Mouse (Mus musculus): ENCODE measurements around the gene Ifrd2. TPM values are rescaled to one million over a fixed set of nuclear protein-coding genes. Genes with fewer than 3 reads are reported as not detected.
"Not testable (repeated sequence)": the region's sequence is repeated elsewhere in the genome, so short reads cannot be mapped to it uniquely, and the experiment has no call there.

Ifrd2 gene
- polyA plus RNA-seq, 1 experiment, result 71.7 TPM

DNA sequence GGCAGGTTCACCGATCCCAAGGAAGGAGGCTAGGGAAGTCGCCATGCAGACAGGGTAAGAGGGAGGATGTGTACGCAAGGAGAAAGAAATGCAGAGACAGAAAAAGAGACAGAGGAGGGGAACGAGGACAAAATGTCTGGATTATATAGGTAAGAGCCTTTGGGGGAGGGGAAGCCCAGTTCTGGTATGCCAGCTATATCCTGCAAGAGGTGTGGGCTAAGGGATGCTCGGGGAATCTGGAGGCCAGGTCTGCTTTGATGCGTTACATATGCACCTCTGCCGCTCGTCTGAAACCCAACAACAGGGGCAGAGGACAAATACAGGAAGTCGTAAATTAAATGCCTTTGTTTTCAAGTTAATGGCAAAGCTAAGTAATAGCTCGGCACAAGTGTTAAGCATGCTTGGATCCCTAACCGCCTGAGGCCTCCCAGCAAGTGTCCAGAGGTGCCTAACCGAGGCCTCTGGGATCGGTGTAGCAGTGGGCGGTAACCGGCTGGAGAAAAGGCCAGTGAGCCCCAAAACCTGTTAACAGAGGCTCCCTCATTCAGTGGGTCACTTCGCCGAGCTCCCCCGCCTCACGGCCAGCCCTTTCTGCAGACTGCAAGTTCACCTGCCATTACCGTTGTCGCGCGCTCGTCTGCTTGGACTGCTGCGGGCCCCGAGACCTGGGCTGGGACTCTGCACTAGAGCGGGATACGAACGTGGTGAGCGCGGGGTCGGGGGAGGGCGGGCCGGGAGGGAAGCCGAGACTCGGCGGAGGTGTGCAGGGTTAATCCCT, 33.7 kb upstream of the Ifrd2 start:
- H3K4me3 ChIP-seq (ENCODE audit: insufficient read depth, poor library complexity, severe bottlenecking), result peak overlapping the region; percentile 82

DNA sequence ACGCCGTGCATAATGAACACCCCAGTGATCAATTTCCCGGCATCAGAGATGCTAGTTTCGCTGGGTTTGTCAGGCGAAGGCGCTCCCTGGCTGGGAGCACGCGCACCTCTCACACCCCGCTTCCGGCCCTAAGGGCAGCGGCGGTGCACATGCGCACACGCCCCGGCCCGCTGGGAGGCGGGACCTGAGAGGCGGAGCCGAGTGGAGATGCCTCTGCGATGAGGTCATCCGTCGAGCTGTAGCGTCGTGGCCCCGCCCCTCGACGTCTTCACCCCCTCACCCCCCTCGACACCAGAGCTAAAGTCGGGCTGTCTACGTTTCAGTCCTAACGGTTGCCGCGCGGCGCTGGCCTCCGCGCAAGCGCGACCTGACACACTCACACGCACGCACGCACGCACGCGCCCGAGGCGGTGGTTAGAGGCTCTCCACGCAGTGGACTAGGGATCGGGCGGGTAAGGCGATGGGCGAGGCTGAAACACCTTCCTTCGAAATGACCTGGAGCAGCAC, 33.1 kb upstream of the Ifrd2 start:
- H3K79me3 ChIP-seq (ENCODE audit: low read depth), result peaks cover 40% of the 10 kb centered on the region
- H3K79me2 ChIP-seq (ENCODE audit: control insufficient read depth, insufficient read depth), result peaks cover 74% of the 10 kb centered on the region
- TF ChIP-seq MAX (IDR thresholded peaks at IDR 0.05), result peak; percentile 73
- TF ChIP-seq MYOG (IDR thresholded peaks at IDR 0.05; ENCODE audit: control insufficient read depth, extremely low read depth, insufficient read length), result no peak
- H3ac ChIP-seq (ENCODE audit: control insufficient read depth, insufficient read length, low read depth), result peak overlapping the region; percentile 97
- H3K36me3 ChIP-seq (ENCODE audit: control insufficient read depth, insufficient read depth), result peaks cover 32% of the 10 kb centered on the region
- H3K27me3 ChIP-seq (ENCODE audit: control insufficient read depth, insufficient read depth, insufficient read length), result no peaks in the 10 kb centered on the region
- peak overlapping the region; percentile 82 for H3K4me3 ChIP-seq (ENCODE audit: insufficient read depth, poor library complexity, severe bottlenecking)

More for the DNA sequence above, 33.7 kb upstream of the Ifrd2 start:
- no peak for TF ChIP-seq FOSL1 (IDR thresholded peaks at IDR 0.05; ENCODE audit: insufficient read depth, low read length, poor library complexity, severe bottlenecking)
- TF ChIP-seq USF1 (IDR thresholded peaks at IDR 0.05; ENCODE audit: low read depth), result no peak
- no peak for TF ChIP-seq CEBPB (IDR thresholded peaks at IDR 0.05; ENCODE audit: low read depth)
- no peak for TF ChIP-seq CTCF (IDR thresholded peaks at IDR 0.05; ENCODE audit: control insufficient read depth, insufficient read depth, insufficient read length)
- TF ChIP-seq MYOD1 (IDR thresholded peaks at IDR 0.05; ENCODE audit: control insufficient read depth, insufficient read length, low read depth), result no peak
- TF ChIP-seq MYOG (IDR thresholded peaks at IDR 0.05; ENCODE audit: control insufficient read depth, extremely low read depth, insufficient read length), result no peak
- TF ChIP-seq MAX (IDR thresholded peaks at IDR 0.05), result no peak
- Histone ChIP-seq H3K36me3 (ENCODE audit: control insufficient read depth, insufficient read depth) (peaks cover 25% of the 10 kb centered on the region), H3K79me3 (ENCODE audit: low read depth) (peaks cover 34% of the 10 kb centered on the region), H3ac (ENCODE audit: control insufficient read depth, insufficient read length, low read depth) (peak overlapping the region; percentile 52), H3K79me2 (ENCODE audit: control insufficient read depth, insufficient read depth) (peaks cover 67% of the 10 kb centered on the region), H3K27me3 (ENCODE audit: control insufficient read depth, insufficient read depth, insufficient read length) (no peaks in the 10 kb centered on the region)

GRCm38 (mm10) chr9:107555031-107555457, 32.4 kb upstream of the Ifrd2 start:
- TF ChIP-seq CTCF (IDR thresholded peaks at IDR 0.05; ENCODE audit: control insufficient read depth, insufficient read depth, insufficient read length), result no peak
- TF ChIP-seq MYOG (IDR thresholded peaks at IDR 0.05; ENCODE audit: control insufficient read depth, extremely low read depth, insufficient read length), result no peak
- no peak for TF ChIP-seq USF1 (IDR thresholded peaks at IDR 0.05; ENCODE audit: low read depth)
- no peak for TF ChIP-seq FOSL1 (IDR thresholded peaks at IDR 0.05; ENCODE audit: insufficient read depth, low read length, poor library complexity, severe bottlenecking)
- TF ChIP-seq CEBPB (IDR thresholded peaks at IDR 0.05; ENCODE audit: low read depth), result no peak
- TF ChIP-seq MYOD1 (IDR thresholded peaks at IDR 0.05; ENCODE audit: control insufficient read depth, insufficient read length, low read depth), result no peak
- TF ChIP-seq MAX (IDR thresholded peaks at IDR 0.05), result no peak

GRCm38 (mm10) chr9:107555701-107556100, 31.7 kb upstream of the Ifrd2 start:
- TF ChIP-seq CTCF (IDR thresholded peaks at IDR 0.05; ENCODE audit: control insufficient read depth, insufficient read depth, insufficient read length) (no peak), MAX (IDR thresholded peaks at IDR 0.05) (no peak), MYOG (IDR thresholded peaks at IDR 0.05; ENCODE audit: control insufficient read depth, extremely low read depth, insufficient read length) (no peak), CEBPB (IDR thresholded peaks at IDR 0.05; ENCODE audit: low read depth) (no peak), USF1 (IDR thresholded peaks at IDR 0.05; ENCODE audit: low read depth) (no peak), MYOD1 (IDR thresholded peaks at IDR 0.05; ENCODE audit: control insufficient read depth, insufficient read length, low read depth) (no peak)
- Histone ChIP-seq H3K79me3 (ENCODE audit: low read depth) (peaks cover 43% of the 10 kb centered on the region), H3K36me3 (ENCODE audit: control insufficient read depth, insufficient read depth) (peaks cover 45% of the 10 kb centered on the region), H3K4me3 (ENCODE audit: insufficient read depth, poor library complexity, severe bottlenecking) (peak overlapping the region; percentile 82), H3K27me3 (ENCODE audit: control insufficient read depth, insufficient read depth, insufficient read length) (no peaks in the 10 kb centered on the region), H3K79me2 (ENCODE audit: control insufficient read depth, insufficient read depth) (peaks cover 80% of the 10 kb centered on the region), H3ac (ENCODE audit: control insufficient read depth, insufficient read length, low read depth) (peak overlapping the region; percentile 67)

More at GRCm38 (mm10) chr9:107555031-107555457, 32.4 kb upstream of the Ifrd2 start:
- Histone ChIP-seq H3K79me2 (ENCODE audit: control insufficient read depth, insufficient read depth) (peaks cover 80% of the 10 kb centered on the region), H3K27me3 (ENCODE audit: control insufficient read depth, insufficient read depth, insufficient read length) (no peaks in the 10 kb centered on the region), H3K36me3 (ENCODE audit: control insufficient read depth, insufficient read depth) (peaks cover 38% of the 10 kb centered on the region), H3ac (ENCODE audit: control insufficient read depth, insufficient read length, low read depth) (peak overlapping the region; percentile 97), H3K4me3 (ENCODE audit: insufficient read depth, poor library complexity, severe bottlenecking) (peak overlapping the region; percentile 82), H3K79me3 (ENCODE audit: low read depth) (peaks cover 43% of the 10 kb centered on the region)

DNA sequence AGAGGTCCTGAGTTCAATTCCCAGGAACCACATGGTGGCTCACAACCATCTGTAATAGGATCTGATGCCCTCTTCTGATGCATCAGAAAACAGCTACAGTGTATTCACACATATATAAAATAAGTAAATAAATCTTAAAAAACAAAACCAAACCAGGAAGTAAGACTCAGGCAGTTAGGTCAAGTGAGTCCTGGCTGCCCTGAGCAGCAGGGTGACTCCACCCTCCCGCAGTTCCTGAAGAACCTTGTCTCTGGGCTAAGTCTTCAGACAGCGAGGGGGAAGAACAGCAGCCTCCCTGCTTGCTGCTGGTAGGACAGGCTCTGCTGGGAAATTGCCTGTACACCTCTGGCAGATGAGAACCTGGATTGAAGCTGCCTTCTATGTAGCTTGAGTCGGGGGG, 31.1 kb upstream of the Ifrd2 start:
- Histone ChIP-seq H3K27me3 (ENCODE audit: control insufficient read depth, insufficient read depth, insufficient read length) (no peaks in the 10 kb centered on the region), H3K36me3 (ENCODE audit: control insufficient read depth, insufficient read depth) (peaks cover 51% of the 10 kb centered on the region), H3ac (ENCODE audit: control insufficient read depth, insufficient read length, low read depth) (peak overlapping the region; percentile 53), H3K4me3 (ENCODE audit: insufficient read depth, poor library complexity, severe bottlenecking) (peak overlapping the region; percentile 82), H3K79me3 (ENCODE audit: low read depth) (peaks cover 43% of the 10 kb centered on the region), H3K79me2 (ENCODE audit: control insufficient read depth, insufficient read depth) (peaks cover 80% of the 10 kb centered on the region)
- no peak for TF ChIP-seq MAX (IDR thresholded peaks at IDR 0.05)

- peaks cover 50% of the 10 kb centered on the region for H3K36me3 ChIP-seq (ENCODE audit: control insufficient read depth, insufficient read depth)
- TF ChIP-seq FOSL1 (IDR thresholded peaks at IDR 0.05; ENCODE audit: insufficient read depth, low read length, poor library complexity, severe bottlenecking) (no peak), MAX (IDR thresholded peaks at IDR 0.05) (no peak)
Observed at GRCm38 (mm10) chr9:107563029-107563581, 24.3 kb upstream of the Ifrd2 start, which contains the start of gene Tusc2. TSS of gene Tusc2 (plus strand) at chr9:107563255.

DNA sequence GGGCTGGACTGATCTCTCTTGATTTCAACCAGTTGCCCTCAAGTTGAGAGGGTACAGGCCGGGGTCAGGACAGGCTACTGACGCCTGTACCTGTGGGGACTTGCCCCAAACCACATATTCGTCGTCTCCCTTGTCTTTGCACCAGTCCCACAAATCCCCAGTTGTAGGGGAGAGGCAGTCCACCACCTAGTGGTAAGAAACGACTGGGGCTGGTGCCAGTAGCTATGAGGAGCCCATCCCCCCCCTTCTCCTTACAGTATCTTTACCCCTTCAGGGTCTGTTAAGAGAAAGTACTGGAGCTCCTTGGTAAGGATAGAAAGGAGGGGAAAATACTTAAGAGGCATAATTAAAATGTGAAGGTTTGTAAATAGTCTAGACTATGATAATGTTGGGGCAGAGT, 21.9 kb upstream of the Ifrd2 start:
- not testable (repeated sequence) for H3K79me3 ChIP-seq (ENCODE audit: low read depth); H3K4me3 ChIP-seq (ENCODE audit: insufficient read depth, poor library complexity, severe bottlenecking); H3ac ChIP-seq (ENCODE audit: control insufficient read depth, insufficient read length, low read depth); H3K27me3 ChIP-seq (ENCODE audit: control insufficient read depth, insufficient read depth, insufficient read length)
- Histone ChIP-seq H3K36me3 (ENCODE audit: control insufficient read depth, insufficient read depth) (peaks cover 25% of the 10 kb centered on the region), H3K79me2 (ENCODE audit: control insufficient read depth, insufficient read depth) (peaks cover 14% of the 10 kb centered on the region)

More at GRCm38 (mm10) chr9:107563029-107563581, 24.3 kb upstream of the Ifrd2 start, which contains the start of gene Tusc2:
- Histone ChIP-seq H3K79me2 (ENCODE audit: control insufficient read depth, insufficient read depth) (peaks cover 19% of the 10 kb centered on the region), H3ac (ENCODE audit: control insufficient read depth, insufficient read length, low read depth) (peak within 1 kb of the TSS; percentile 49), H3K27me3 (ENCODE audit: control insufficient read depth, insufficient read depth, insufficient read length) (no peaks in the 10 kb centered on the region), H3K4me3 (ENCODE audit: insufficient read depth, poor library complexity, severe bottlenecking) (peak within 1 kb of the TSS; percentile 46), H3K79me3 (ENCODE audit: low read depth) (peaks cover 10% of the 10 kb centered on the region)
